Mouse (Mus musculus): ENCODE data around the gene Dock3.

Dock3 gene

DNA sequence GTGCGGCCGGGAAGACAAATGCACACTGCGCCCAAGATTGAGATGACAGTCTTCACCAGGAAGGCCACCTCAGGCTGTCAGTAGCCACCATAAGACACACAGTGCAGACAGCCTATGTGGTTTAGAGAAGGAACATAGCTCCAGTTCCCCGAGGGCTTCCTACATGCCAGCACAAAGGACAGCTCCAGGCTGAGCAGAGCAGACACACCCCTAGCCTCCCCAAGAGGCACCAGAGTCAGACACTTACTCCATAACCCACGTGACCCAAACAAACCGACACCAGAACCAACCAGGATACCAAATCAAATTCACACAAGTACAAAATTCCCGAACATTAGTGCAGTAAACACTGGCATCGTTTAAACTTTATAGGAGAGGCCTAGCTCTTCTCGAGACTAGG is 342.4 kb downstream of the Dock3 start:
- DNase-seq (ENCODE audit: low spot score in 2 of 2), result no peak

DNA sequence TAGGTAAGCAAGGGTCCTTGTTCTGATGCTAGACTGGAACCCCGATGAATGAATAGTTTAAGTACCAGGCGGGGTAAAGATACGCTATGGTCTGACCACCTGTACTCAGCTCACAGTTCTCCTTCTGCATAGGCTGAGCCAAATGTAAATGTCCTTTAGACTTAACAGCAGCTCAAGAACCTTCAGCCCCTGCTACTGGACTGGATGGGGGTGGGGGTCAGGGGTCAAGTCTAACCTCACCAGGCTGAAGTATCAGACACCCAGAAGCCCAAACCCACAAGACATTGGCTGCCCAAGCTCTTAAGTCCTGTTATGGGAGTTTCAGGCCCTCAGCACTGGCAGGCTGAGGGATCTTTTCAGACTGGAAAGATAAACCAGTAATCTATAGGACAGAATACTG is 343.4 kb downstream of the Dock3 start:
- no peak for DNase-seq (ENCODE audit: low spot score in 2 of 2)

DNA sequence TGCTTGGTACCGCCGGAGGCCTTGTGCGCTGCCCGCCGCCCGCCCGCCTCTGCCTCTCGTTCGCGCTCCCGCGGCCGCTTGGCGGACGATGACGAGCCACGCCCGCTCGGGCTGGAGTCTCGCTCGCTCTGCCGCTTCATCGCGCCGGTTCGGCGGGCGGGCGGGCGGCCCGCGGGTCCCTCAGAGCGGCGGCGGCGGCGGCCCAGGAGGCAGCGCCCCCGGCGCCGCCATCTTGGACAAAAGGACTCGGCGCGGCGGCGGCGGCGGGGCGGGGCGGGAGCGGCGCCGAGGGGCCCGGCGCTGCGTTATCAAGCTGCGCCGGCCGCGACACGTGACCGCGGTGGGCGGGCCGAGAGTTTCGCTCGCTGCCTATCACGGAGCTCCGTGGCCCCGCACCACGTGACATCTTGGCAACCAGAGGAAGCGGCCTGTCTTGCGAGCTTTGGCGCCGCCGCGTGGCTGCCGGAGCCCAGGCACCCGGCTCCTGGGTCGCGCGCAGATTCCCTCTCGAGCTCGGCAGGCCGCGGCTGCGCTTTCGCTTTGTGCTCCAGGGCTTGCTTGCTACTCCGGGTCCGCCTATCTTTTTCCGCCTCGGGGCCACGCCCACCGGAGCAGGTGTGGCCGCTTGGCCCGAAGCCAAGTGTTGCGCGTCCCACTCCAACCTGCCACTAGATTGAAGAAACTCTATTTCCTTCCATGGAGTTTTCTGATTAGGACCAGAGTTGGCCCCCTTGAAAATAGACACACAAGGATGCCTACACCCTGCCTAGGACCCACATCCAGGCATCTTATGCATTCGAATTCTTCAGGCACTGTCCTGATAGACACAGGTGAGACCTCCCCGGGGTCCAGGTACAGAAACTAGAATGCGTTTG is 344.6 kb downstream of the Dock3 start, which contains the start of gene Rbm15b:
TSS of gene Rbm15b (minus strand) at position 601 of the 875 bp plus-strand sequence.
- DNase-seq (ENCODE audit: low spot score in 2 of 2), result peak; percentile 96 to 98

- DNase-seq (ENCODE audit: low spot score in 2 of 2), result no peak
These were observed 345.6 kb downstream of the Dock3 start for GRCm38 (mm10) chr9:106885901-106886731.

- no peak for DNase-seq (ENCODE audit: low spot score in 2 of 2)
These were observed 346.5 kb downstream of the Dock3 start for GRCm38 (mm10) chr9:106884996-106885900.

DNA sequence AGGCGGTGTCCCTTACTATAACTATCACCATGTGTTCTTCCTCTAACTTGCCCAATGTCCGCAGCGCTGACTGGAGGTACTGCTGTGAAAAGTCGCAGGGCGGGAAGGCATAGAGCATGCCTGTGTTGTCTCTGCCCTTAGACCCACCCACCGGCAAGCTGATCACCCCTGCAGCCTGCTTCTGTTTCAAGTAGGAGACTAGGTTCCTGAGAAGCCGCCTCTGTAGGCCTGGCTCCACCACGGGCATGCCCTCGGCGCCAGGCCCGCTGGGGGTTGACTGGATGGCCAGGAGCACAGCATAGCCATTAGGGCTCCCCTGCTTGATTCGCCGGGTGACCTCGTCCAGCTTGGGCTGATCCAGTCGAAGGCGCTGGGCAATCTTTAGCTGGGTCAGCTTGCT is 347.4 kb downstream of the Dock3 start:
- no peak for DNase-seq (ENCODE audit: low spot score in 2 of 2)

DNA sequence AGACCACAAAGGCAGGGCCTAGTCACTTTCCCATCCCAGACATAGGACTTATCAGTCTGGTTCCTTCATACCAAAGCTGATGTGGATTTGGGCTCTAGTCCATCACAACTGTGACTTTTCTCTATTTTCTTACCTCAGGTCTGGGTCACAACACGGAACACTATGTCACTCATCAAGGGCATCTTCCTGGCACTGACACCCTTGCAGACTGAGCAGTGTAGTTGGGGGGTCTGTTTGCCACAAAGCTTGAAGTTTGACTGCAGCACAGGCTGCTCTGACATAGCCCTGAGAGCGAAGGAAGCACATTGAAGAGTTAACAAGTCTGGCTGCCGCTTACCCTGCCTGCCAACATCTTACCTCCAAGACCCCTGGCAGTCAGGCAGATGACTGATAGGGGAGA is 348.6 kb downstream of the Dock3 start:
- DNase-seq (ENCODE audit: low spot score in 2 of 2), result no peak

DNA sequence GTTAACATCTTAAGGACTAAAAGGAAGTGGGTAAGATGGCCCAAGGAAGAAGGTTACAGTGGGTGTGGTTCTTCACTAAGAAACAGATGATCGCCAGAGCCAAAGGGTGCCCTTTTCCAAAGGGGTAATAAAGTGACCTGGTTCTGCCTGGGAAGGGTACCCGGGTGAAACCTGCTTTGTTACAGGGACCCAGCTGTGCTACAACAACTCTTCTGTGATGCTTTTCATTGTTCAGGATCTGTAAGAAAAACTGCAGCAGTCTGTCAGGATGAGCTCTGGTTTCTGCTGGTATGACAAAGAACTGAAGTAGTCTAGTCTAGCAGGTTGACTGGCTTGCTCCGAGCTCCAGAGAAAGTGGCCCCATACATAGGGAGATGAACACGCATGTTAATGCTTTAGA is 349.5 kb downstream of the Dock3 start:
- DNase-seq (ENCODE audit: low spot score in 2 of 2), result no peak

DNA sequence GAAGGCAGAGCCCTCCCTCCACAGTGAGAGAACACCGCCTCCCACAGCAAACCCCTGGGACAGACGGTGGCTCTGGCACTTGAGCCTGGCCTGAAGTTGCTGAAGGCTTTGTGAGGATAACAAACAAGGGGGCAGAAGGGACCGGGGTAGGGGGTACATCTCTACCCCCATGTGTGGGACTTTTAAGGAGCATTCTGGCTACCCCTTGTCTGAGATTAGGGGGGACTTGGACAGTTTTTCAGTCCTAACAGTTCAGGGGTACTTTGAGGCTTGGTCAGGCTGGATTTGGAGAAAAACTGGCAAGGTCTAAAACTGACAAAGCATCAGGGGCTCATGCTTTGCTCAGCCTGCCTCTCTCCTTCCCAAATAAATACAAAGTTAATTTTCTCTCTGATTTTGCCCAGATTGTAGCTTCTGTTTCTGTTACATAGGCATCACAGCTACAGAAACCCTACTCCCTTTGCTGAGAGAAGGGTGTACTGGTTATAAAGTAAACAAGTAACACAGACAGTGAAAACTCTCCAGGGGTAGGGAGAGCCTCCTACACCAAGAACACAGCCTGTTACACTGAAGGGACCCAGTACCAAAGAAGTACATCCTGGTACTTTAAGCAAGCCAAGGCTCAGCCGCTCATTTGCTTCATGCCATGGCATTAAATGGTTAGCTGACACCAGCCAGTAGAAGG is 350.5 kb downstream of the Dock3 start:
- DNase-seq (ENCODE audit: low spot score in 2 of 2), result no peak

DNA sequence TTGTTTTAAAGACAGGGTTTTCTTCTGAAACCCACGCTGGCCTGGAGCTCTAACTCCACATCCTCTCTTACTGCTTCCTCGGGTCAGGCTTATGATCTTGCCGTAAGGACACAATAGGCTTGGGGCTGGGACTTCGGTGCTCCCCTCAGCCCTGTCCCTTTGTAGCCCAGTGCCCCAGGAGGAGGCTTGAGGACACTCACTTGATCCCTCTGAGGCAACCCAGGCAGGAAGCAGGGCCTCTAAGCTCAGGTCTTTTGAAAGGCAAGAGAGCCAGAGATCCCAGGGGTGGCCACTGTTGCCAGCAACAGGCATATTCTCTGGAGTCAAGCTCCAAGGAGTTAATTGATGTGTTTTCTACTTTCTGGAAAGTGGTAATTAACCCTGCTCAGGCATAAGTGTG is 352.2 kb downstream of the Dock3 start:
- DNase-seq (ENCODE audit: low spot score in 2 of 2), result no peak

DNA sequence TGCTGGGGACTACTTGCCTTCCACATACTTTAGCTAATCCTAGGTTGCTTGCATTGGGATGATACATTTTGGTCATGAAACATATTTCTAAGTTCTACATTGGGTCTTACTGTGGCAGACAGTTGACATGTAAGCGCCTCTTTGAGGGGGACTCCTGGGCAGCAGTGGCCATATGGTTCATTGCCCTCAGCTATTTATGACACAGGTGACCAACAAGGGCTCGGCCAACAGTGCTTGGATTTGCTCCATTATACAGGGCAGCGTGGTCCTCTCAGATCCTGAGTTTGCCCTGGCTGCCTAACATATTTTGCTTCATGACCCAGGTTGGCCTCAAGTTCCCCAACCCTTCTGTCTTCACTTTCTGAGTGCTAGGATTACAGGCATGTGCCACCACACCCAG is 355.0 kb downstream of the Dock3 start:
- no peak for DNase-seq (ENCODE audit: low spot score in 2 of 2)

GRCm38 (mm10) chr9:106874216-106874615 is 357.5 kb downstream of the Dock3 start:
- no peak for DNase-seq (ENCODE audit: low spot score in 2 of 2)

DNA sequence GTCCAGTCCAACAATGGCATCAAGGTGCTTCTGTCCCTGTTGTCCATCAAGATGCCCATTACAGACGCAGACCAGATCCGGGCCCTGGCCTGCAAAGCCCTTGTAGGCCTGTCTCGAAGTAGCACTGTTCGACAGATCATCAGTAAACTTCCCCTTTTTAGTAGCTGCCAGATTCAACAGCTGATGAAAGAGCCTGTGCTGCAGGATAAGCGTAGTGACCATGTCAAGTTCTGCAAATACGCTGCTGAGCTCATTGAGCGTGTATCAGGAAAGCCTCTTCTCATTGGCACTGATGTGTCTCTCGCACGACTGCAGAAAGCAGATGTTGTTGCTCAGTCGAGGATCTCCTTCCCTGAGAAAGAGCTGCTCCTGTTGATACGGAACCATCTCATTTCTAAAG is 373.7 kb downstream of the Dock3 start:
- DNase-seq (ENCODE audit: low spot score in 2 of 2), result no peak

GRCm38 (mm10) chr9:106856664-106857063 is 375.0 kb downstream of the Dock3 start:
- no peak for DNase-seq (ENCODE audit: low spot score in 2 of 2)

All from urinary bladder, postnatal 36 days (tissue).